Mouse (Mus musculus) forebrain, embryonic 16.5 days (tissue): Measurements from ENCODE around the gene Capn2. TPM values are rescaled to one million over a fixed set of nuclear protein-coding genes. Genes with fewer than 3 reads are reported as not detected.

Experiments
- polyA plus RNA-seq: library from polyadenylated mRNA; unstranded; fragments of >200 nt; fragmentation: Nextera tagmentation; extraction: Ambion mirVana; gene quantifications from 2 replicates; pipeline ENCODE4 v1.2.1, GENCODE M21; 2015

Capn2 gene
- polyA plus RNA-seq, 1 experiment from 2014 or later: 70.3 TPM

Other genes with a start within 250 kb of the Capn2 start
- 62.7 and 72.0 TPM in 2 replicates for gene Degs1, start 234.8 kb downstream of the Capn2 start, polyA plus RNA-seq
- gene Fbxo28, start 176.0 kb downstream of the Capn2 start, polyA plus RNA-seq: 30.3 and 36.3 TPM in 2 replicates
- gene Trp53bp2, start 108.4 kb downstream of the Capn2 start, polyA plus RNA-seq: 27.2 and 31.3 TPM in 2 replicates
- 0.14 TPM in 1 of 2 replicates, not detected in the other for gene Capn8, start 47.4 kb upstream of the Capn2 start, polyA plus RNA-seq
- not detected in 2 replicates for gene Ccdc185, start 231.6 kb upstream of the Capn2 start, polyA plus RNA-seq
- gene Susd4, start 246.3 kb upstream of the Capn2 start, polyA plus RNA-seq: 34.2 and 46.7 TPM in 2 replicates